Mouse (Mus musculus) MEL (cell line): Measurements from ENCODE around the gene C2. TPM values are rescaled to one million over a fixed set of nuclear protein-coding genes. Genes with fewer than 3 reads are reported as not detected.

Experiments used
- DNase-seq: peaks from one replicate; pipeline ENCODE4 v3.0.0; 2011; ENCODE audit warnings: low read depth, low spot score
- H3K27ac ChIP-seq: 2 replicates; pipeline ENCODE4 v1.5.1; 2012; ENCODE audit warnings: low read depth, mild to moderate bottlenecking, control low read depth, low read length, moderate library complexity; ENCODE audit not compliant: control insufficient read depth
- H3K27me3 ChIP-seq, 2 experiments: fragments of 150-350 bp in 1 of 2; sonication (generic) in 1 of 2; 2 replicates each; pipeline ENCODE4 v1.6.1; 2012; ENCODE audit warnings: low read length in 2 of 2, mild to moderate bottlenecking in 2 of 2, improper control_type of control experiment in 1 of 2, moderate library complexity in 1 of 2; ENCODE audit not compliant: insufficient read depth in 2 of 2, control insufficient read depth in 1 of 2
- H3K36me3 ChIP-seq, 2 experiments: 2 replicates each; pipeline ENCODE4 v1.6.1; 2012 to 2014; ENCODE audit warnings: low read length in 2 of 2, improper control_type of control experiment in 1 of 2, inconsistent platforms in 1 of 2, mild to moderate bottlenecking in 1 of 2; ENCODE audit not compliant: insufficient read depth in 2 of 2, control insufficient read depth in 1 of 2
- H3K4me1 ChIP-seq, 2 experiments: fragments of 150-350 bp in 1 of 2; sonication (generic) in 1 of 2; 2 replicates each; pipeline ENCODE4 v1.6.1; 2012; ENCODE audit warnings: low read length in 2 of 2, improper control_type of control experiment in 1 of 2, mild to moderate bottlenecking in 1 of 2; ENCODE audit not compliant: insufficient read depth in 2 of 2, control insufficient read depth in 1 of 2
- H3K4me3 ChIP-seq, 2 experiments: fragments of 150-350 bp in 1 of 2; sonication (generic) in 1 of 2; 2 replicates each; pipeline ENCODE4 v1.5.1; 2012; ENCODE audit warnings: low read depth in 2 of 2, low read length in 2 of 2, mild to moderate bottlenecking in 2 of 2, moderate library complexity in 2 of 2, control low read depth in 1 of 2, improper control_type of control experiment in 1 of 2; ENCODE audit not compliant: control insufficient read depth in 1 of 2, insufficient read depth in 1 of 2
- H3K79me2 ChIP-seq: 2 replicates; pipeline ENCODE4 v1.6.1; 2012; ENCODE audit warnings: mild to moderate bottlenecking, low read length, moderate library complexity; ENCODE audit not compliant: control insufficient read depth, poor library complexity, insufficient read depth
- H3K9ac ChIP-seq: 2 replicates; pipeline ENCODE4 v1.6.1; 2012; ENCODE audit warnings: low read depth, mild to moderate bottlenecking, control low read depth, low read length, moderate library complexity; ENCODE audit not compliant: control insufficient read depth, poor library complexity, severe bottlenecking
- H3K9me3 ChIP-seq: fragments of 150-350 bp; sonication (generic); replicated peaks from 2 replicates; pipeline ENCODE4 v1.6.1; 2012; ENCODE audit warnings: mild to moderate bottlenecking, low read length, improper control_type of control experiment, moderate library complexity; ENCODE audit not compliant: insufficient read depth
- BHLHE40 ChIP-seq: IDR thresholded peaks from 2 replicates; pipeline ENCODE4 v1.6.1; 2012; ENCODE audit warnings: low read depth, mild to moderate bottlenecking, inconsistent platforms, low read length, improper control_type of control experiment, borderline replicate concordance
- CTCF ChIP-seq, 3 experiments: IDR thresholded peaks in 2 of 3; conservative IDR thresholded peaks in 1 of 3; 2 replicates each; pipeline ENCODE4 v1.5.1; 2011 to 2012; ENCODE audit warnings: low read length in 3 of 3, low read depth in 2 of 3, mild to moderate bottlenecking in 2 of 3, improper control_type of control experiment in 1 of 3, inconsistent platforms in 1 of 3, mixed read lengths in 1 of 3, moderate library complexity in 1 of 3; ENCODE audit not compliant: control insufficient read depth in 1 of 3, insufficient read depth in 1 of 3, poor library complexity in 1 of 3, severe bottlenecking in 1 of 3
- E2F4 ChIP-seq: IDR thresholded peaks from 2 replicates; pipeline ENCODE4 v1.6.1; 2011; ENCODE audit warnings: low read depth, low read length, improper control_type of control experiment, borderline replicate concordance
- GATA1 ChIP-seq: IDR thresholded peaks from 2 replicates; pipeline ENCODE4 v1.6.1; 2011; ENCODE audit warnings: low read depth, low read length, improper control_type of control experiment
- MAFK ChIP-seq: IDR thresholded peaks from 2 replicates; pipeline ENCODE4 v1.6.1; 2011; ENCODE audit warnings: low read depth, mild to moderate bottlenecking, low read length, improper control_type of control experiment, borderline replicate concordance
- MEF2A ChIP-seq: IDR thresholded peaks from 2 replicates; pipeline ENCODE4 v1.6.1; 2014; ENCODE audit warnings: low read depth, mild to moderate bottlenecking, inconsistent platforms, low read length, improper control_type of control experiment; ENCODE audit not compliant: poor library complexity, insufficient replicate concordance, severe bottlenecking; ENCODE audit errors: extremely low read depth
- MXI1 ChIP-seq: IDR thresholded peaks from 2 replicates; pipeline ENCODE4 v1.6.1; 2011; ENCODE audit warnings: mild to moderate bottlenecking, low read depth, low read length, improper control_type of control experiment
- NELFE ChIP-seq: IDR thresholded peaks from 2 replicates; pipeline ENCODE4 v1.6.1; 2011; ENCODE audit warnings: low read depth, low read length, improper control_type of control experiment
- NRF1 ChIP-seq: IDR thresholded peaks from 2 replicates; pipeline ENCODE4 v1.6.1; 2014; ENCODE audit warnings: low read depth, mild to moderate bottlenecking, inconsistent platforms, low read length, improper control_type of control experiment, moderate library complexity; ENCODE audit not compliant: poor library complexity, insufficient read depth, severe bottlenecking
- POLR2AphosphoS2 ChIP-seq: IDR thresholded peaks from 2 replicates; pipeline ENCODE4 v1.6.1; 2011; ENCODE audit warnings: low read length, improper control_type of control experiment
- RCOR1 ChIP-seq: IDR thresholded peaks from 2 replicates; pipeline ENCODE4 v1.6.1; 2012; ENCODE audit warnings: low read depth, mild to moderate bottlenecking, inconsistent platforms, low read length, improper control_type of control experiment
- SIN3A ChIP-seq: IDR thresholded peaks from 2 replicates; pipeline ENCODE4 v1.6.1; 2012; ENCODE audit warnings: low read length, improper control_type of control experiment, inconsistent platforms
- TBP ChIP-seq: IDR thresholded peaks from 2 replicates; pipeline ENCODE4 v1.8.0; 2011; ENCODE audit warnings: low read depth, low read length, improper control_type of control experiment
- UBTF ChIP-seq: IDR thresholded peaks from 2 replicates; pipeline ENCODE4 v1.6.1; 2012; ENCODE audit warnings: low read depth, mild to moderate bottlenecking, inconsistent platforms, low read length, improper control_type of control experiment, moderate library complexity, borderline replicate concordance; ENCODE audit not compliant: insufficient read depth
- ZKSCAN1 ChIP-seq: IDR thresholded peaks from 2 replicates; pipeline ENCODE4 v1.6.1; 2012; ENCODE audit warnings: low read depth, mild to moderate bottlenecking, inconsistent platforms, low read length, improper control_type of control experiment, moderate library complexity
- polyA plus RNA-seq, 2 experiments: library from polyadenylated mRNA; stranded (reverse) in 1 of 2; unstranded in 1 of 2; fragments of >175 nt in 1 of 2; fragments of >200 nt in 1 of 2; gene quantifications; 2 replicates each; pipeline versions ENCODE4 v1.2.1 to v1.2.4; 2012; ENCODE audit warnings: low replicate concordance in 2 of 2, low read depth in 1 of 2; ENCODE audit not compliant: insufficient read length in 2 of 2, insufficient read depth in 1 of 2, missing spikeins in 1 of 2
- total RNA-seq: library from RNA; depleted of rRNA; stranded (reverse); fragments of 300-350 nt; gene quantifications from 2 replicates; pipeline ENCODE4 v1.2.3, GENCODE M21; 2012

Gene C2
- total and polyA plus RNA-seq, 3 experiments: 2.2 to 9.4 TPM; not detected in 1

GRCm38 (mm10) chr17:34854761-34855160 lies 43.3 kb downstream of the C2 start:
- peaks cover 12% of the 10 kb centered on the region for H3K79me2 ChIP-seq
- no peak for DNase-seq
- H3K4me3 ChIP-seq: no peak overlapping the region
- TF ChIP-seq NELFE (no peak), UBTF (no peak), RCOR1 (no peak), MXI1 (no peak), TBP (no peak), GATA1 (no peak), BHLHE40 (no peak), MEF2A (no peak), NRF1 (no peak), E2F4 (no peak), CTCF (IDR thresholded peaks at IDR 0.05 in 2 of 3, conservative IDR thresholded peaks at IDR 0.05 in 1 of 3; ENCODE audit: control insufficient read depth in 1 of 3, insufficient read depth in 1 of 3, low read depth in 2 of 3, low read length in 3 of 3, poor library complexity in 1 of 3, severe bottlenecking in 1 of 3) (no peak), SIN3A (no peak), POLR2AphosphoS2 (no peak), MAFK (no peak)
- H3K9ac ChIP-seq: no peak overlapping the region
- peaks cover 0 to 3% of the 10 kb centered on the region in 2 experiments; a peak in 2 of 4 replicates for H3K4me1 ChIP-seq
- no peak overlapping the region for H3K27ac ChIP-seq
- no peaks in the 10 kb centered on the region for H3K9me3 ChIP-seq
- H3K36me3 ChIP-seq: peaks cover 0 to 5% of the 10 kb centered on the region in 2 experiments; a peak in 2 of 4 replicates
- no peaks in the 10 kb centered on the region for H3K27me3 ChIP-seq

- no peaks in the 10 kb centered on the region for H3K27me3 ChIP-seq
- no peak for TF ChIP-seq ZKSCAN1
- no peak overlapping the region for H3K27ac ChIP-seq
- no peak for DNase-seq
- H3K9ac ChIP-seq: no peak overlapping the region
- peaks cover 0 to 3% of the 10 kb centered on the region in 2 experiments; a peak in 2 of 4 replicates for H3K4me1 ChIP-seq
- H3K4me3 ChIP-seq: no peak overlapping the region
- H3K79me2 ChIP-seq: peaks cover 15% of the 10 kb centered on the region
- no peaks in the 10 kb centered on the region for H3K9me3 ChIP-seq
- peaks cover 0 to 5% of the 10 kb centered on the region in 2 experiments; a peak in 2 of 4 replicates for H3K36me3 ChIP-seq
Observed at GRCm38 (mm10) chr17:34853511-34853910, 44.6 kb downstream of the C2 start.
